In genomic region chr5:53692100-53692499, GRCm38 (mm10) we compare ENCODE assay signal across 28 mouse cellular contexts. TPM values are rescaled to one million over a fixed set of nuclear protein-coding genes. Genes with fewer than 3 reads are reported as not detected.
A peak's percentile ranks its signal among the peaks of the same experiment; 100 is the strongest.
DNase-seq lines count a peak whose midpoint lies in the region; ATAC-seq and TF ChIP-seq lines count a peak whose summit lies in the region.
"Had no signal": no experiment of that assay in that cellular context is flagged by ENCODE, and none has a peak within 500 bp of the region (broad histone marks: within the 10 kb centered on the region; RNA-seq: fewer than 3 reads in every experiment).

No protein-coding gene starts in this region.

- 65% methylated on average over 8 of the region's 8 CpGs for WGBS in heart, postnatal 0 days
- WGBS in lung, postnatal 0 days: 38% methylated on average over 8 of the region's 8 CpGs

- DNase-seq in heart, postnatal 0 days (ENCODE audit: low spot score): no peak
- DNase-seq in heart, postnatal 14 days: no peak
- DNase-seq in lung, postnatal 0 days (ENCODE audit: low spot score): peak; percentile 32
- DNase-seq in lung, postnatal 4 days: no peak
- DNase-seq in lung, postnatal 36 days: peak; percentile 52
- no peak for DNase-seq in lung, postnatal 10 days
- DNase-seq: adrenal gland, adult 8-10 months; adrenal gland, postnatal 14 days; adrenal gland, postnatal 36 days; B cell, adult 2 months; cerebellum, adult 11 months; cerebellum, adult 18-20 months; cerebellum, adult 8-10 months; cerebellum, adult 9-11 months; cerebellum, postnatal 36 days; embryo, embryonic 11 days had no signal

- H3K27me3 ChIP-seq in heart, postnatal 0 days (ENCODE audit: control insufficient read depth, insufficient read depth, low read length): no peaks in the 10 kb centered on the region
- no peaks in the 10 kb centered on the region for H3K27me3 ChIP-seq in lung, postnatal 0 days (replicated peaks; ENCODE audit: insufficient read depth, low read length)
- H3K27me3 ChIP-seq: CH12.LX; embryonic facial prominence, embryonic 13.5 days; embryonic facial prominence, embryonic 15.5 days; forebrain, embryonic 12.5 days; Patski had no signal

- no peak for TF ChIP-seq CTCF in heart, postnatal 0 days (IDR thresholded peaks at IDR 0.05; ENCODE audit: low read depth)
- TF ChIP-seq CTCF in lung, postnatal 0 days (IDR thresholded peaks at IDR 0.05): no peak

- H3K4me2 ChIP-seq in heart, postnatal 0 days (ENCODE audit: low read depth, low read length): no peak overlapping the region
- H3K4me2 ChIP-seq in lung, postnatal 0 days (replicated peaks; ENCODE audit: low read depth, low read length): no peak overlapping the region
- H3K4me2 ChIP-seq: embryonic facial prominence, embryonic 13.5 days; embryonic facial prominence, embryonic 15.5 days; forebrain, embryonic 12.5 days had no signal

- no peak overlapping the region for H3K9ac ChIP-seq in heart, postnatal 0 days (replicated peaks; ENCODE audit: low read depth, low read length)
- no peak overlapping the region for H3K9ac ChIP-seq in lung, postnatal 0 days (replicated peaks; ENCODE audit: low read depth)
- H3K9ac ChIP-seq: embryonic facial prominence, embryonic 13.5 days; embryonic facial prominence, embryonic 15.5 days; forebrain, embryonic 12.5 days had no signal

- H3K36me3 ChIP-seq in heart, postnatal 0 days (replicated peaks; ENCODE audit: control insufficient read depth, insufficient read depth, low read length): no peaks in the 10 kb centered on the region
- no peaks in the 10 kb centered on the region for H3K36me3 ChIP-seq in lung, postnatal 0 days (ENCODE audit: insufficient read depth, low read length)
- H3K36me3 ChIP-seq: embryonic facial prominence, embryonic 13.5 days; embryonic facial prominence, embryonic 15.5 days; forebrain, embryonic 10.5 days; forebrain, embryonic 12.5 days; G1E had no signal

- H3K4me3 ChIP-seq in heart, postnatal 0 days (ENCODE audit: low read depth, low read length): no peak overlapping the region
- H3K4me3 ChIP-seq in lung, postnatal 0 days (ENCODE audit: low read depth, low read length): no peak overlapping the region
- no peak overlapping the region for H3K4me3 ChIP-seq in brown adipose tissue, adult 24 weeks (ENCODE audit: insufficient read depth, low read depth, low read length)
- H3K4me3 ChIP-seq: embryonic facial prominence, embryonic 13.5 days; embryonic facial prominence, embryonic 15.5 days; erythroblast, embryonic 14.5 days; forebrain, embryonic 10.5 days; forebrain, embryonic 12.5 days had no signal

- no peaks in the 10 kb centered on the region for H3K4me1 ChIP-seq in heart, postnatal 0 days (ENCODE audit: control insufficient read depth, insufficient read depth)
- no peaks in the 10 kb centered on the region for H3K4me1 ChIP-seq in lung, postnatal 0 days (ENCODE audit: insufficient read depth, low read depth, low read length)
- no peaks in the 10 kb centered on the region for H3K4me1 ChIP-seq in brown adipose tissue, adult 24 weeks (ENCODE audit: control insufficient read depth, insufficient read depth, insufficient read length, low read length)
- H3K4me1 ChIP-seq: embryonic facial prominence, embryonic 13.5 days; embryonic facial prominence, embryonic 15.5 days; forebrain, embryonic 10.5 days; forebrain, embryonic 12.5 days had no signal

- 0 out of 2 replicates have a peak overlapping the region, but pooled peaks have one; percentile 1 for H3K27ac ChIP-seq in heart, postnatal 0 days (ENCODE audit: low read depth)
- H3K27ac ChIP-seq in lung, postnatal 0 days (ENCODE audit: low read length): no peak overlapping the region
- 0 out of 2 replicates have a peak overlapping the region, but pooled peaks have one; percentile 22 for H3K27ac ChIP-seq in brown adipose tissue, adult 24 weeks (replicated peaks; ENCODE audit: low read depth, low read length)
- H3K27ac ChIP-seq: embryonic facial prominence, embryonic 13.5 days; embryonic facial prominence, embryonic 15.5 days; forebrain, embryonic 10.5 days; forebrain, embryonic 12.5 days had no signal

- no peak for TF ChIP-seq EP300 in heart, postnatal 0 days (IDR thresholded peaks at IDR 0.05; ENCODE audit: low read depth)
- no peak for TF ChIP-seq EP300 in lung, postnatal 0 days (IDR thresholded peaks at IDR 0.05)

- 0 out of 2 replicates have a peak, but pooled peaks cover 6% of the 10 kb centered on the region for H3K9me3 ChIP-seq in heart, postnatal 0 days (replicated peaks; ENCODE audit: control insufficient read depth, low read length)
- no peaks in the 10 kb centered on the region for H3K9me3 ChIP-seq in lung, postnatal 0 days (ENCODE audit: low read length)
- H3K9me3 ChIP-seq: embryonic facial prominence, embryonic 13.5 days; embryonic facial prominence, embryonic 15.5 days; forebrain, embryonic 12.5 days; G1E had no signal

- intact Hi-C loops in heart, postnatal 14 days (cut with DNase I): no loop called here

- ATAC-seq in heart, postnatal 0 days (ENCODE audit: insufficient read depth, low read depth): no peak
- ATAC-seq in lung, postnatal 0 days: peak; percentile 70
- ATAC-seq: activated CD4-positive, CD25-positive, alpha-beta regulatory T cell, adult 4 months; CD4-positive, CD25-positive, alpha-beta regulatory T cell, adult 4 months; Patski had no signal

RNA-seq across cellular contexts. Expression of gene Cckar, which starts 15.4 kb away (rescaled TPM):
- not detected in 2 replicates for total RNA-seq in heart, postnatal 0 days (2014; rRNA removed; ENCODE audit: low replicate concordance)
- 0.05 and 0.56 TPM in 2 replicates for polyA plus RNA-seq in heart, postnatal 0 days (2015; fragmentation: Nextera tagmentation; extraction: Ambion mirVana)
- total RNA-seq in heart, postnatal 14 days (2021): under 1 TPM in 1 of 2 experiments, not detected in 1; 0.22 TPM
- polyA plus RNA-seq in lung, postnatal 0 days (2015; fragmentation: Nextera tagmentation; extraction: Ambion mirVana): 25.2 and 26.0 TPM in 2 replicates
- polyA plus RNA-seq in brown adipose tissue, adult 24 weeks (2012; ENCODE audit: insufficient read depth, insufficient read length, missing spikeins): not detected in 2 replicates
- total RNA-seq: CH12.LX; common myeloid progenitor, adult 5-6 weeks had no signal
- polyA plus RNA-seq: activated CD4-positive, CD25-positive, alpha-beta regulatory T cell, adult 4 months; CD4-positive, CD25-positive, alpha-beta regulatory T cell, adult 4 months; erythroblast, embryonic 14.5 days; G1E; Patski had no signal

Comparison
In these comparisons a context has a peak if more than half of its experiments do, and no peak if none do; other contexts are left out.
1. DNase-seq: peak in lung, postnatal 0 days (single experiment) and lung, postnatal 36 days (single experiment); none in heart, postnatal 0 days (single experiment), heart, postnatal 14 days (0 of 2), lung, postnatal 4 days (0 of 2) and lung, postnatal 10 days (single experiment).
2. RNA of gene Cckar, which starts 15.4 kb away (polyA plus RNA-seq): 25.2 to 26.0 TPM in lung, postnatal 0 days; 0.05 to 0.56 TPM in heart, postnatal 0 days and not detected in brown adipose tissue, adult 24 weeks; every median in the first group is over 10 times any median in the second.